Mouse (Mus musculus): ENCODE measurements around the gene Ces2e.
"Not testable (repeated sequence)": the region's sequence is repeated elsewhere in the genome, so short reads cannot be mapped to it uniquely, and the experiment has no call there.

DNA sequence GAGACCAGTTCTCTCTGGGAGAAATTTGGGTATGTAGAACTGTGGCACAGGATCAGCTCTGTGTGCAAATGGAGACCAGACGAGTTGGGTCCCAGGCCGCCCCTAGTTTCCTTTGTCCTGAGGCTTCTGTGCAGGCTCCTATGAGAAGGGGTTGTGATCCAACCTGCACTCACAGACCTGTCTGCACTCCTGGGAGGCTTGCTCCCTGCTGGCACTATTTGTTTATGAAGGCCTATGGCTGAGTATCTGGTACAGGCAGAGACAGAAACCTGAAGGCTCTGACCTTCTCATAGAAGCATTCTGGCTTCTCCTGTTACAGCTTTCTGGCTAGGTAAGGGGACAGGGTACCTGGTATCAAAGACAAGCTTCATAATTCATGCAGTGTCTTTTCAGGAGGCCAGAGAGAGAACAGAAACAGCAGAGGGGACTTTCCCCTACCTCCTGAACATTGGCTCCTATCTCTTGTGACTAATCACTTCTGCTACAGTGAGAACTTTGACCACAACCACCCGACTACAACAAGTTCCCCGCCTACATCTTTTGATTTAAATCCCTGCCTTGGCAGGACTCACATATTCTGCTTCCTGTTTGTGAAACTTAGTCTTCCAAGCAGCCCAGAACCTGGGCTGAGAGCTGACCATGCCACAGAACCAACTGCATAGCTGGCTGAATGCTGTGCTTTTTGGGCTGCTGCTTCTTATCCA, 39.7 kb upstream of the Ces2e start:
- not testable (repeated sequence) for TF ChIP-seq CTCF (IDR thresholded peaks at IDR 0.05; ENCODE audit: insufficient read depth, low read length); POLR2A (IDR thresholded peaks at IDR 0.05; ENCODE audit: borderline replicate concordance, extremely low read depth, low read depth, low read length)

Data from lung, adult 2 months (tissue).